Mouse (Mus musculus) ovary, postnatal 14 days (tissue): ENCODE measurements around the gene Hoxb9.

Experiments used
- DNase-seq: peaks from one replicate; pipeline ENCODE4 v3.0.0; 2022; ENCODE audit warnings: low spot score

Hoxb9 gene

GRCm38 (mm10) chr11:96298895-96299667, 27.8 kb downstream of the Hoxb9 start:
- DNase-seq, result no peak

- no peak for DNase-seq
These were observed 28.5 kb downstream of the Hoxb9 start for GRCm38 (mm10) chr11:96299781-96300180.

DNA sequence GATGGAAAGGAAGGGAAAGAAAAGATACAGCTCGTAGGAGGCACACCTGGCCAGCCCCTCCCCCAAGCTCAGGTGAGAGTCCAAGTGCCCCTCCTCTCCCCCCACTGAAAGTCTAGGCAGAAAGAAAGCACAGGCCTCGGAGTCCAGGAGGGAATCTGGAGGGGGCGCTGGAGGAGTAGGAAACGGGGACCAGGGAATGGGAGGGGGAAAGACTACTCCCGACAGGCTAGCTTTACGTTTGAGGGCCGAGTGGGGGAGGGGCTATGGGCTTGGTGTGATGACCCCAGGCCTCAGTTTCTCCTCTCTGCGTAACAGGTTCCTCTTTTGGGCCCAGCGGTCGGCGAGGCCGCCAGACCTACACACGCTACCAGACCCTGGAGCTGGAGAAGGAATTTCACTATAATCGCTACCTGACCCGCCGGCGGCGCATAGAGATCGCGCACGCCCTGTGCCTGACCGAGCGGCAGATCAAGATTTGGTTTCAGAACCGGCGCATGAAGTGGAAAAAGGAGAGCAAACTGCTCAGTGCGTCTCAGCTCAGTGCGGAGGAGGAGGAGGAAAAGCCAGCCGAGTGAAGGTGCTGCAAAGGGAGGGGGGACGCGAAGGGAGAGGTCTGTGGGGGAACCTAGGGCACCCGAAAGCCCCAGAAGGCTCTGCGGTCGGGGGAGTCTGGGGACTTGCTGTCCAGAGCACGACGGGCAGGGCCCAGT, 29.3 kb downstream of the Hoxb9 start:
- no peak for DNase-seq

GRCm38 (mm10) chr11:96301064-96301431, 29.8 kb downstream of the Hoxb9 start:
- DNase-seq, result no peak

DNA sequence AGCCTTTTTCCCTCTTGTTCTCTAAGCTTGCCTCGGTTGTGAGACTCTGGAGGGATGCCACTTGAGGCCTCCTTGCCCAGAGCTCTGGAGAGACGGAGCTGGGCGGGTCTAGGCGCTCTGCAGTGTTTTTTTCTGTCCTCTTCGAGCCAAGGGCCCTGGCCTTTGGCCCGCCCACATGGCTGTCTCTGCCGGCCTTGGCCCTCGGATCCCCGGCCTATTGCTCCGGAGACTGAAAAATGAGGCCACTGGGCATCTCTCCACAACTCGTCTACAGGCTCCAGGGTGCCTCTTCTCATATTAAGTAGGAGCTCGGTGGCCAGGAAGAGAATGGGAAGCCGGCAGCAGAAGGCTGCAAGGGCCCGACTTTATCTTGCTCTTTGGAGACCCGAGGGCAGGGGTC, 30.6 kb downstream of the Hoxb9 start:
- DNase-seq, result no peak

- DNase-seq, result no peak
These were observed 31.3 kb downstream of the Hoxb9 start for GRCm38 (mm10) chr11:96302381-96303150.

DNA sequence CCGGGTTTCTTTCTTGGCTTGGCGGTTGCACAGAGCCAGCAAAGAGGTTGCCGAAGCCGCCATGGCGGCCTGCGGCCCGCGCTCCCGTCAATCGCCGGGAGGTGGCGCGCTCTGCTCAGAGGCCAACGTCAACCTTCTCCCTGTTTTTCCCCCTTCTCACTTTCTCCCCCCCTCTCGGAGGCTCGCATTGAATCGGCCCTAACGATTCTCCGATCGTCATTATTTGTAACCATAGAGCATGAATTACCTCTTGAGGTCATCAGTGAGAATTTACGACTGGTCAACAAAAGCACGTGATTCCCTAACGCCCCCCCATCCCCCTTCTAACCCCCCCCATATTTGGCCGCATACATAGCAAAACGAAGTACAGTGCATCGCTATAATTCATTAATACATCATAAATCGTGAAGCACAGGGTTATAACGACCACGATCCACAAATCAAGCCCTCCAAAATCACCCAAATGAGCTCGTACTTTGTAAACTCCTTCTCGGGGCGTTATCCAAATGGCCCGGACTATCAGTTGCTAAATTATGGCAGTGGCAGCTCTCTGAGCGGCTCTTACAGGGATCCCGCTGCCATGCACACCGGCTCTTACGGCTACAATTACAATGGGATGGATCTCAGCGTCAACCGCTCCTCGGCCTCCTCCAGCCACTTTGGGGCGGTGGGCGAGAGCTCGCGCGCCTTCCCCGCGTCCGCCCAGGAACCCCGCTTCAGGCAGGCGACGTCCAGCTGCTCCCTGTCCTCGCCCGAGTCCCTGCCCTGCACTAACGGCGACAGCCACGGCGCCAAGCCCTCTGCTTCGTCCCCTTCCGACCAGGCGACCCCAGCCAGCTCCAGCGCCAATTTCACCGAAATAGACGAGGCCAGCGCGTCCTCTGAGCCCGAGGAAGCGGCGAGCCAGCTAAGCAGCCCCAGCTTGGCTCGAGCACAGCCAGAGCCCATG, 32.2 kb downstream of the Hoxb9 start, which contains the start of gene Hoxb5:
Gene Hoxb5, plus strand, starts transcription at position 186 of the 949 bp plus-strand sequence.
- peak; percentile 75 for DNase-seq

- DNase-seq, result no peak
These were observed 33.3 kb downstream of the Hoxb9 start for GRCm38 (mm10) chr11:96304381-96305195.

GRCm38 (mm10) chr11:96305505-96306182, 34.4 kb downstream of the Hoxb9 start:
- DNase-seq, result no peak

DNA sequence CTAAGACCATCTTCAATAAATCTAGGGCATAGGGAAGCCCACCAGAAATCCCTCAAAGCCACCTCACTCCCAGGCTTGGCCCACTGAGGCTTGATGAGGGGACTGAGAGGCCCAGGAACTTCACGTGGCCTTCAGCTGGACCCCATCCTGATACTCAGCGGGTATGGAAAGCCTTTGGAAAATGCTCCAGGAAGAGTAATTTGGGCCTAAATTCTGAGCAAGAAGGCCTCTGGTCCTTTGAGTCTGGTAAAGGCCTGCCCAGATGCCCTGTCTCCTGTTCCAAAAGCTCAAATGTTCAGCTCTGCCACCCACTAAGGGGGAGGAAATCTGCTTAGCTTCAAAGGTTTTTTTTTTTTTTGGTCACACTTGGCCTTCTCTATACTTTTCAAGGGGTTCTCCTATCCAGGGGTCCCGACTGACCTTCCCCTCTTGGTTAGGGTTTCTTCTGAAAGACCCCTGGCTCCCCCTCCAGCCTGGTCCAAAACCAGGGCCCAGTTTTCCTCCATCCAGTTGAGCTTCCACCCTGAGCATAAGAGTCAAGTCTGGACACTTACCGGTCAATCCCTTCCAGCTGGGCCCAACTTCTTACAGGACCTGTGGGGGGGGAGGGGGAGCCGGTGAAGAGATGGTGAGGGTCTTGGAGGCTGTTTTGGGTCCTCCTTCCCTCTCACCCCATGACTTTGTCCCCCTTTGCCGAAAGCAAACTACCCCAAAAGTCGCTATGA, 35.1 kb downstream of the Hoxb9 start:
- DNase-seq, result no peak

DNA sequence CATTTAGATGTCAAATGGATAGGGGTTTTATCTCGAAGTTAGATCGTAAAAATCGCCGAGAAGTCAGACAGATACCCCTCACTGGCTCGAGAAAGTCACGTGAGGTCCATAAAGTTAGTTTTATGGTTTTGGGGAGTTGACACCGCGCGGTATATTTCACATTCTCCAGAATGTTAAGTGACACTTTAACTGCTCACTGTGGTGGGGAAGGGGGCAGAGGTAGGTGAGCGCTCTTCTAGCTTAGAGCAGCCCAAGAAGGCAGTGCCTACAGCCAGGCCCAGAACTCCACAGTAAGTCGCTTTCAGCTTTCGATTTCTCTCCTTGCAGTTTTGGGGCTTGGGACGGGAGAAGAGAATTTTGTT, 35.6 kb downstream of the Hoxb9 start:
- no peak for DNase-seq

DNA sequence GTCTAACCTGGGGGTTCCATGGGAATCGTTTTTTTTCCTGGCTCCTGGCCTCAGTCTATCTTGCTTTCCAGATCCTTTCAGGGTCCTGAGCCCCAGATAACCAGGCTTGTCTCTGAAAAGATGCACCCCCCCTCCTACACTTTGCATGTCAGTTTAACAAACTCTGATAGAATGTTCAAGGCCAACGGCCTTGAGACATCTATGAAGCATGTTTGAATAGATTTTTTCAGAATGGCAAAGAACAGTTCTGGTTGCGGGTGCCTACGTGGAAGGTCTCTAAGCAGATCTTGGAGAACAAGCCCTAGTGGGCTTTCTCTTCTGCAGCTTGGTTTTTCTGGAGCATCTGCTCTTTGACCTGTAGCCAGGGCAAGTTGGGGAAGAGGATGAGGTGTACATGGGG, 37.5 kb downstream of the Hoxb9 start:
- DNase-seq, result no peak

DNA sequence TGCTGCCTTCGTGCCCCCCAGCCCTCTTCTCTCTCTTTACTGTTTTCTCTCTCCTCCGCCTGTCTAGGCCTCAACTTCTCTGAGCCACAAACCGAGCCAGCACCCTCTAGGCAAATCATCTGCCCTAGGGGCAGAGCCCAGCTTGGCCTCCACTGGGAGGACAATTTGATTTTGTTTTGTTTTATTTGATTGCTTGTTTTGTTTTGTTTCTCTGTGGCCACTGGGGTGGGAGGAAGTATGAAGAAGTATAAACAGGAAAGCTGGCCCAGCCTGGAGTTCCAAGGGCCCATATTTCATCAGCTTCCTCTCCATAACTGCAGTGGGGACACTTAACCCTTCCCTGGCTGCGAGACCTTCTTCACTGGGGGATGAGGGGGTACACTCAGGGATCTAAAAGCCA, 38.0 kb downstream of the Hoxb9 start:
- DNase-seq, result no peak

- no peak for DNase-seq
These were observed 39.1 kb downstream of the Hoxb9 start for GRCm38 (mm10) chr11:96310183-96310938.

DNA sequence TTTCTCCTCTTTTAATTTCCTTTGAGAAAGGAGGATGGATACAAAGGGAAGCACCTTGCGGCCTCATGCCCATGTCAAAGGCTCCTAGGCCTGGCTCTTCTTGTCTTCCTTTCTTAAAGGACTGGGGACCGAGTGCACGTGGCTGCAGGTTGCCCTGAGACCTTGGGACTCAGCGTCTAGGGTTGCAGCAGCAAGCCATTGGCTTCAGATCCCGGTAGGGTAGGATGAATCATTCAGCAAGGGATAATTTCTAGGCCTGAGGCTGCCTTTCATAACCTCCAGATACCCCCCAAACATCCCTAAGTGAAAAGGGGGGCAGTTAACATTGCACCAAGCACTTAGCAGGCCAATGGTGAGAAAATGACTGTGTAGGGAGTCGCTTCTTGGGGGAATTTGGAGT, 39.8 kb downstream of the Hoxb9 start:
- no peak for DNase-seq

GRCm38 (mm10) chr11:96311520-96312417, 40.5 kb downstream of the Hoxb9 start:
- DNase-seq, result peak; percentile 58

- no peak for DNase-seq
These were observed 41.9 kb downstream of the Hoxb9 start for GRCm38 (mm10) chr11:96313134-96313533.
